Mouse (Mus musculus) left cerebral cortex, postnatal 36 days (tissue): ENCODE measurements around the gene Stoml2. TPM values are rescaled to one million over a fixed set of nuclear protein-coding genes. Genes with fewer than 3 reads are reported as not detected.

ENCODE experiments used
- DNase-seq, 2 experiments: peaks; one replicate each; pipeline ENCODE4 v3.0.0; 2021 to 2022; ENCODE audit warnings: low spot score in 2 of 2, mixed read lengths in 1 of 2
- intact Hi-C: fragments of 180-260 bp; cut with DNase I; formaldehyde crosslinking; loops from one replicate; pipeline ENCODE4 v1.15.1; 2025
- total RNA-seq, 2 experiments: library from RNA; stranded (reverse); gene quantifications; 2 replicates each; pipeline ENCODE4 v1.2.3; 2021

Gene Stoml2
- total RNA-seq: 100 to 1,000 TPM; 107 to 121 TPM

GRCm38 (mm10) chr4:43031237-43031995 lies at the start of gene Stoml2:
TSS of gene Stoml2 (minus strand) at chr4:43031710.
- intact Hi-C loops: loop anchor here (10.0 kb wide), 1 partner anchor 533 kb away; the partner anchor contains the start of genes Creb3 and Tln1
- peak; percentile 91 to 92 for DNase-seq

DNA sequence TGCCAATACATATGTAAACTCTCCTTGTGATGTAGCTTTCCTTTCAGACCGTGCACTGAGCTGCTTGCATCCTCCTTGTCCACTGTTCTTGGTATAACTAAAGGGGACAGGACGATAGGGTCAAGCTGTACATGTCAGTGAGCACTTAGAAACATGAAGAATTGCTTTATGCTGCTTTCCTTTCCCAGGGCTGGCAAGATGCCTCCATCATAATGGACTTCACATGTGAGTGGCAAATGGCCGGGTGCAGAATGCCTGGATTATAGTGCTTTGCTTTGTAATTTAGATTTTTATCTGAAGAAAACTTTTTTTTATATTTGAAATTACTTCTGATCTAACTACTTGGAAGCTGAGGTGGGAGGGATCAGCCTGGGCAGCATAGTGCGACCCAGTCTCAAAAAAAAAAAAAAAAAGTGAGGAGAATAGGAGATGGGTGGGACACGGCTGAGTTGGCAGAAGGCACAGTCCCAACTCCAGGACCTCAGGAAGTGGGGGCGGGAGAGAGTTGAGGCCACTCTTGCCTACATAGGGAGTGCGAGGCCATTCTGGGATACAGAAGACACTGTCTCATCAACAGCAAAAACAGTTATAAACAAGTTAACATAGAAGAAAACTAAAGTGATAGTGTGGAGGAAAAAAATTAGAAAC lies 46.7 kb upstream of the Stoml2 start:
- no peak for DNase-seq
- intact Hi-C loops: no loop called here

GRCm38 (mm10) chr4:43074923-43075322 lies 43.4 kb upstream of the Stoml2 start:
- intact Hi-C loops: no loop called here
- DNase-seq: no peak

- no peak for DNase-seq
- intact Hi-C loops: no loop called here
These were observed 34.0 kb upstream of the Stoml2 start for GRCm38 (mm10) chr4:43065471-43065870.

GRCm38 (mm10) chr4:43060286-43060685 lies 28.8 kb upstream of the Stoml2 start:
- intact Hi-C loops: no loop called here
- DNase-seq: no peak

DNA sequence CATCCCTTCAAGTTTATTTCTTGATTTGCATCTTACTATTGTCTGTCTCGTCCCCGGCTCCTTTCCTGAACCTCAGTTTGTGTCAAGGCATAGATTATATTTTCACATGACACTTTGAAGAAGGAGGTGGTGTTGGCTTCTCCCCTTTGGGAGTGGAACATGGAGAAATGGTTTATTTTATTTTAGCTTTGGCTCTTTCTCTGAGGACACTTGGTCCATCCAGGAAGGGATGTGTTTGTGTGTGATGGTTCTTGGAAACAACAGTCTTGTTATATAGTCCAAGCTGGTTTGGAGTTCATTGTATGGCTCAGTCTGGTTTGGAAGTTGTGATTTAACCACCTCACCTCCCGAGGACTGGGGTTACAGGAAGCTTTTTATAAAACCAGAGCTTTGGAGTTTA lies 28.2 kb upstream of the Stoml2 start:
- no peak for DNase-seq
- intact Hi-C loops: loop anchor here (5.0 kb wide), 1 partner anchor 188 kb away; no protein-coding TSS in a partner anchor

- DNase-seq: peak; percentile 84 to 86
- intact Hi-C loops: loop anchor here (5.0 kb wide), 1 partner anchor 188 kb away; no protein-coding TSS in a partner anchor
These were observed 27.5 kb upstream of the Stoml2 start, which contains the start of gene Unc13b for GRCm38 (mm10) chr4:43058753-43059654. TSS of gene Unc13b (plus strand) at chr4:43058953.

DNA sequence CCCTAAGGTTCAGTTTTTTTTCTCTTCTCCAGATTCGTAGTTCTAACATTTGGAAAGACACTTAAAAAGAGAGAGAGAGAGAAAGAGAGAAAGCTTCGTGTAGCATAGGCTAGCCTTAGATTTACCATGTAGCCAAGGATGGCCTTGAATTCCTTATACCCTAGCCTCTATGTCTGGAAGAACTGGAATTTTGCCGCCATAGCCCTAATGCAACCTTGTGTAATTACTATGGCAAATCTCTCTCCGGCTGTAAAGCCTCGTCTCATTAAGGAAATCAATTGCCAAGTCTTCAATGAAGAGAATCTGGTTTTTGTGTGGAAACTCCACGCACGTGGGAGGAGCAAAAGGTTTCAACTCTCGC lies 26.9 kb upstream of the Stoml2 start:
- intact Hi-C loops: loop anchor here (5.0 kb wide), 1 partner anchor 189 kb away; no protein-coding TSS in a partner anchor
- DNase-seq: no peak

DNA sequence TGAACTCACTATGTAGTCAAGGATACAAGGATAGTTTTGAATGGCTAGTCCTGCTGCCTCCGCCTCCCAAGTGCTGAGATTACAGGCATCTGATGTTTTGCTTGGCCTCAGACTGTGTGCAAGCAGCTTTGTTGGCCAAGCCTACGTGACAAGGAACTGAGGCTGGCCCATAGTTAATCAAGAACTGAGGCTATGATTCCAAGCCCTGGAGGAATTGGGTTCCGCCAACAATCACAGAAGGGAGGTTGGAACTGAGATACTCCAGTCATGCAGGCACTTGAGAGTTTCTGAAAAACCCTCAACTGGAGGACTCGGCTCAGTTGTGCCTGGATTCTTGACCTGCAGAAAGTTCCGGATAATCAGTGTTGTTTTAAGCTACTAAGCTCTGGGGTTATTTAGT lies 26.1 kb upstream of the Stoml2 start:
- intact Hi-C loops: loop anchor here (5.0 kb wide), 1 partner anchor 190 kb away; no protein-coding TSS in a partner anchor
- no peak for DNase-seq

DNA sequence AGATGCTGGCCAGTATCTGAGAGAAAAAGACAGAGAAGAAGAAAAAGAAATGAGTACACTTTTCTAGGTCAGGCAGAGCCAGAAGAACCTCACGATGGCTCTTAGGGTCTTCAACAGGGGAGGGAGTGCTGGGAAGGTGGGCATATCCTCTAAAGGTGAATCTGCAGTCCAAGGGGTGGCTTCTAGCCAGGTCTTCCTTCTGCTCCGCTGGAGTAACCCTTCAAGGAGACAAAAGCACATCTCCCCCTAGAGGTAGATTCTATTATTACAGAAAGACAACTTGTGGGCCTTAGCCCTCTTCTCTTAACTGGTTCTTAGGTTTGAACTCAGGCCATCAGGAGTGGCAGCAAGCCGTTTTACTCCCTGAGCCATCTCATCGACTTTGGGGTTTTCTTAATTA lies 21.1 kb upstream of the Stoml2 start:
- intact Hi-C loops: no loop called here

GRCm38 (mm10) chr4:43047231-43047630 lies 15.7 kb upstream of the Stoml2 start:
- intact Hi-C loops: loop anchor here (2.0 to 5.0 kb wide), 2 partner anchors 66 to 375 kb away; no protein-coding TSS in a partner anchor
- peak; percentile 56 to 60 for DNase-seq

More for the DNA sequence above, 21.1 kb upstream of the Stoml2 start:
- no peak for DNase-seq

DNA sequence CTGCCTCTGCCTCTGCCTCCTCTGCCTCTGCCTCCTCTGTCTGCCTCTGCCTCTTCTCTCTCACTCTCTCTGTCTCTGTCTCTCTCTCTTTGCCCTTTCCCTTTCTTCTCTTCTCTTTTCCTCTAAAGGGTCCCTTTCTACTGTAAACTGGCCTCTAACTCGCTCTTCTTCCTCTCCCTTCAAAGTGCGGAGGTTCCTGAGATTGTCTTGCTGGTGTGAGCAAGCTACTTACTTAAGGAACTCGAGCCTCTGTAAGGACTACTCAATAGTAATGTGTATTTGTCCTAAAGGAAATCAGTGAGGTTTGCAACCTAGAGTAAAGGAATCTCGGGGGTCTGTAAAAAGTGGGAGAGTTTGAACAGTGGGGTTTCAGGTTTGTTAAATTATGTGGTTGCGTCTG lies 15.1 kb upstream of the Stoml2 start:
- DNase-seq: no peak
- intact Hi-C loops: loop anchor here (2.0 to 5.0 kb wide), 2 partner anchors 66 to 376 kb away; no protein-coding TSS in a partner anchor

- DNase-seq: peak; percentile 89 to 92
- intact Hi-C loops: loop anchor here (2.0 to 5.0 kb wide), 2 partner anchors 67 to 377 kb away; no protein-coding TSS in a partner anchor
These were observed 14.3 kb upstream of the Stoml2 start, which contains the start of gene Fam214b for GRCm38 (mm10) chr4:43045659-43046302. TSS of gene Fam214b (minus strand) at chr4:43046220.

DNA sequence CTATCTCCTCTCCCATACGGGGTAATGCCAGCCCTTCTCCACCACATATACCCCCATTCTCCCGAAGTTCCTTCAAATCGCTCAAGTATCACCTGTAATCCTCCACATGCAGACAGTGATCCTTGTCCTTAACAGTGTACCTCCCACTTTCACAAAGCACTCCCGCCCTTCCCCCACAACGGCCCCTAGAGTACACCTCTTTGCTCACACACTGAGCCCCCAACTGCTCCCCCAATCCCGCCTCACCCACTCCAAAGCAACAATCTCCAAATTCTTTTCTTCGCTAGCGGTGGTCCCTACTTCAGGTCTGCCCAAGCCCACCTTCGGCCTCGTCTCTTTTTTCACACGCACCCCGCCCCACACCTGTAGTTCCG lies 13.8 kb upstream of the Stoml2 start:
- intact Hi-C loops: loop anchor here (5.0 kb wide), 1 partner anchor 377 kb away; no protein-coding TSS in a partner anchor
- no peak for DNase-seq

DNA sequence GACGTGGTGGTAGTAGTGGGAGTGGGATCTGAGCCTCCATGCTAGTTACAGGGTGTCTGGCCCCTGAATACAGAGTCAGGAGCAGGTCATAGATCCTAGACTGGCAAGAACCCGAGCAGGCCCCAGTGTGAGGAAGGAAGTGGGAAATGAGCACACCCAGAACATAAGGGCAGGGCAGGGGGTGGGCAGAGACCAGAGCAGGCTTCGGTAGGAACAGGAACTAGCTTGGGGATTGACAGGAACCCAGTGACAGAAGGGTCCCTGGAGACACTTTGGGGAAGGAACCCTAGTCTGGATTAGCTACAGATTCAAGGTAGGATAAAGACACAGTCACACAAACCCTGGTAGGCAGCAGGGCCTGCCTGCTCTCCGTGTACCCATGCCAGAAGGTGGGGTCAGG lies 13.2 kb upstream of the Stoml2 start:
- no peak for DNase-seq

GRCm38 (mm10) chr4:43043644-43044357 lies 12.3 kb upstream of the Stoml2 start:
- intact Hi-C loops: loop anchor here (5.0 kb wide), 1 partner anchor 338 kb away; the partner anchor contains the start of gene Rusc2
- no peak for DNase-seq

More for the DNA sequence above, 13.2 kb upstream of the Stoml2 start:
- intact Hi-C loops: loop anchor here (5.0 kb wide), 2 partner anchors 338 to 378 kb away; partner anchors contain the start of gene Rusc2

- intact Hi-C loops: loop anchor here (5.0 kb wide), 1 partner anchor 341 kb away; the partner anchor contains the start of gene Rusc2
- no peak for DNase-seq
These were observed 9.5 kb upstream of the Stoml2 start for GRCm38 (mm10) chr4:43040881-43041547.
